Mouse (Mus musculus) CH12.LX (cell line): ENCODE data around the gene Cryaa. TPM values are rescaled to one million over a fixed set of nuclear protein-coding genes. Genes with fewer than 3 reads are reported as not detected.

Experiments
- DNase-seq: peaks from one replicate; pipeline ENCODE4 v3.0.0-alpha.2; 2013; ENCODE audit errors: extremely low read depth
- H3K27ac ChIP-seq: 2 replicates; pipeline ENCODE4 v1.5.1; 2012; ENCODE audit warnings: low read depth, mild to moderate bottlenecking, control low read depth, moderate library complexity; ENCODE audit not compliant: insufficient read depth
- H3K27me3 ChIP-seq: replicated peaks from 2 replicates; pipeline ENCODE3; 2012; ENCODE audit warnings: inconsistent platforms
- H3K36me3 ChIP-seq, 2 experiments: replicated peaks in 1 of 2; 2 replicates each; pipeline versions ENCODE3 to v1.6.1; 2012; ENCODE audit warnings: inconsistent platforms in 1 of 2, low read length in 1 of 2, mild to moderate bottlenecking in 1 of 2, mixed read lengths in 1 of 2, moderate library complexity in 1 of 2; ENCODE audit not compliant: control insufficient read depth in 1 of 2, insufficient read depth in 1 of 2
- H3K4me1 ChIP-seq, 2 experiments: 2 replicates each; pipeline ENCODE4 v1.6.1; 2012; ENCODE audit warnings: inconsistent platforms in 1 of 2, moderate library complexity in 1 of 2; ENCODE audit not compliant: insufficient read depth in 2 of 2, control insufficient read depth in 1 of 2
- H3K4me2 ChIP-seq: 2 replicates; pipeline ENCODE4 v1.6.1; 2012; ENCODE audit warnings: low read depth, mild to moderate bottlenecking, control low read depth; ENCODE audit not compliant: poor library complexity, insufficient read depth, severe bottlenecking
- H3K4me3 ChIP-seq, 3 experiments: fragments of 150-350 bp in 1 of 3; sonication (generic) in 1 of 3; replicated peaks in 1 of 3; 2 replicates each; pipeline versions ENCODE3 to v1.5.1; 2011 to 2012; ENCODE audit warnings: low read depth in 2 of 3, low read length in 2 of 3, mild to moderate bottlenecking in 2 of 3, moderate library complexity in 2 of 3, control low read depth in 1 of 3, improper control_type of control experiment in 1 of 3, inconsistent platforms in 1 of 3, mixed read lengths in 1 of 3; ENCODE audit not compliant: poor library complexity in 1 of 3
- H3K79me2 ChIP-seq: replicated peaks from 2 replicates; pipeline ENCODE4 v1.6.1; 2012; ENCODE audit warnings: mild to moderate bottlenecking, moderate library complexity; ENCODE audit not compliant: control insufficient read depth, poor library complexity, insufficient read depth, severe bottlenecking; ENCODE audit errors: extremely low read depth
- H3K9ac ChIP-seq: 2 replicates; pipeline ENCODE4 v1.6.1; 2012; ENCODE audit warnings: low read depth, mild to moderate bottlenecking, control low read depth, moderate library complexity; ENCODE audit not compliant: insufficient read depth
- H3K9me3 ChIP-seq: replicated peaks from 2 replicates; pipeline ENCODE3; 2012; ENCODE audit warnings: low read length, inconsistent platforms, mixed read lengths
- BHLHE40 ChIP-seq: IDR thresholded peaks from 2 replicates; pipeline ENCODE4 v1.6.1; 2011; ENCODE audit warnings: mild to moderate bottlenecking, low read depth, low read length, improper control_type of control experiment
- CTCF ChIP-seq, 2 experiments: IDR thresholded peaks in 1 of 2; conservative IDR thresholded peaks in 1 of 2; 2 replicates each; pipeline ENCODE4 v1.5.1; 2011 to 2012; ENCODE audit warnings: low read depth in 2 of 2, low read length in 2 of 2, improper control_type of control experiment in 1 of 2, inconsistent platforms in 1 of 2, mild to moderate bottlenecking in 1 of 2, moderate library complexity in 1 of 2
- ELF1 ChIP-seq: IDR thresholded peaks from 2 replicates; pipeline ENCODE4 v1.6.1; 2014; ENCODE audit warnings: low read depth, mild to moderate bottlenecking, inconsistent platforms, low read length, improper control_type of control experiment
- EP300 ChIP-seq: IDR thresholded peaks from 2 replicates; pipeline ENCODE4 v1.6.1; 2011; ENCODE audit warnings: low read length, improper control_type of control experiment
- GABPA ChIP-seq: IDR thresholded peaks from 2 replicates; pipeline ENCODE4 v1.6.1; 2012; ENCODE audit warnings: low read depth, low read length, improper control_type of control experiment, inconsistent platforms; ENCODE audit not compliant: insufficient replicate concordance
- HCFC1 ChIP-seq: IDR thresholded peaks from 2 replicates; pipeline ENCODE4 v1.6.1; 2012; ENCODE audit warnings: low read depth, mild to moderate bottlenecking, inconsistent platforms, low read length, improper control_type of control experiment
- IRF4 ChIP-seq: IDR thresholded peaks from 2 replicates; pipeline ENCODE4 v1.6.1; 2014; ENCODE audit warnings: low read depth, mild to moderate bottlenecking, inconsistent platforms, low read length, improper control_type of control experiment
- JUN ChIP-seq: IDR thresholded peaks from 2 replicates; pipeline ENCODE4 v1.6.1; 2011; ENCODE audit warnings: low read depth, mild to moderate bottlenecking, low read length, improper control_type of control experiment, moderate library complexity; ENCODE audit not compliant: insufficient read depth
- MAX ChIP-seq: IDR thresholded peaks from 2 replicates; pipeline ENCODE4 v1.6.1; 2011; ENCODE audit warnings: low read length, improper control_type of control experiment
- MAZ ChIP-seq: IDR thresholded peaks from 2 replicates; pipeline ENCODE4 v1.6.1; 2012; ENCODE audit warnings: low read depth, mild to moderate bottlenecking, inconsistent platforms, low read length, improper control_type of control experiment, moderate library complexity
- MEF2A ChIP-seq: IDR thresholded peaks from 2 replicates; pipeline ENCODE4 v1.6.1; 2014; ENCODE audit warnings: low read depth, mild to moderate bottlenecking, inconsistent platforms, low read length, improper control_type of control experiment, borderline replicate concordance
- MYC ChIP-seq: IDR thresholded peaks from 2 replicates; pipeline ENCODE4 v1.6.1; 2011; ENCODE audit warnings: low read depth, mild to moderate bottlenecking, improper control_type of control experiment, low read length
- NELFE ChIP-seq: IDR thresholded peaks from 2 replicates; pipeline ENCODE4 v1.6.1; 2011; ENCODE audit warnings: low read depth, low read length, improper control_type of control experiment
- NRF1 ChIP-seq: IDR thresholded peaks from 2 replicates; pipeline ENCODE4 v1.6.1; 2014; ENCODE audit warnings: low read depth, mild to moderate bottlenecking, inconsistent platforms, low read length, improper control_type of control experiment, moderate library complexity
- POLR2AphosphoS2 ChIP-seq: IDR thresholded peaks from 2 replicates; pipeline ENCODE4 v1.6.1; 2011; ENCODE audit warnings: low read depth, low read length, improper control_type of control experiment
- RAD21 ChIP-seq: IDR thresholded peaks from 2 replicates; pipeline ENCODE4 v1.6.1; 2011; ENCODE audit warnings: low read depth, mild to moderate bottlenecking, low read length, improper control_type of control experiment, moderate library complexity
- SIN3A ChIP-seq: IDR thresholded peaks from 2 replicates; pipeline ENCODE4 v1.6.1; 2012; ENCODE audit warnings: low read length, improper control_type of control experiment, inconsistent platforms
- SMC3 ChIP-seq: IDR thresholded peaks from 2 replicates; pipeline ENCODE4 v1.6.1; 2011; ENCODE audit warnings: low read depth, low read length, improper control_type of control experiment
- TBP ChIP-seq: conservative IDR thresholded peaks from 2 replicates; pipeline ENCODE4 v1.6.1; 2011; ENCODE audit warnings: low read depth, low read length, improper control_type of control experiment
- TCF12 ChIP-seq: IDR thresholded peaks from 2 replicates; pipeline ENCODE4 v1.6.1; 2014; ENCODE audit warnings: low read depth, mild to moderate bottlenecking, inconsistent platforms, low read length, improper control_type of control experiment
- USF1 ChIP-seq: IDR thresholded peaks from 2 replicates; pipeline ENCODE4 v1.6.1; 2014; ENCODE audit warnings: low read depth, mild to moderate bottlenecking, inconsistent platforms, low read length, improper control_type of control experiment
- USF2 ChIP-seq: conservative IDR thresholded peaks from 2 replicates; pipeline ENCODE4 v1.6.1; 2011; ENCODE audit warnings: low read depth, low read length, improper control_type of control experiment
- ZC3H11A ChIP-seq: IDR thresholded peaks from 2 replicates; pipeline ENCODE4 v1.6.1; 2012; ENCODE audit warnings: low read depth, mild to moderate bottlenecking, inconsistent platforms, low read length, improper control_type of control experiment
- ZMIZ1 ChIP-seq: IDR thresholded peaks from 2 replicates; pipeline ENCODE4 v1.6.1; 2012; ENCODE audit warnings: low read depth, mild to moderate bottlenecking, inconsistent platforms, low read length, improper control_type of control experiment
- ZNF384 ChIP-seq: IDR thresholded peaks from 2 replicates; pipeline ENCODE4 v1.6.1; 2012; ENCODE audit warnings: low read depth, low read length, improper control_type of control experiment, inconsistent platforms
- dilution Hi-C: fragments of 300-500 bp; cut with MboI; formaldehyde crosslinking; loops from 2 replicates; pipeline ENCODE4 v1.14.3; 2020; ENCODE audit warnings: low sequenced_read_pairs; ENCODE audit not compliant: extremely low pct_unique_long_range_greater_than_20kb, extremely low pct_ligation_motif_present
- in situ Hi-C: fragments of 300-500 bp; cut with MboI; formaldehyde crosslinking; loops from 3 replicates; pipeline ENCODE4 v1.14.3; 2019; ENCODE audit warnings: low sequenced_read_pairs, low pct_ligation_motif_present, low pct_unique_long_range_greater_than_20kb, mixed read lengths
- polyA plus RNA-seq: library from polyadenylated mRNA; unstranded; fragments of >175 nt; gene quantifications from 2 replicates; pipeline ENCODE4 v1.2.1, GENCODE M21; 2012; ENCODE audit warnings: low read depth; ENCODE audit not compliant: insufficient read length
- total RNA-seq, 2 experiments: library from RNA; depleted of rRNA; stranded (reverse); fragments of 300-350 nt in 1 of 2; fragments of >200 nt in 1 of 2; gene quantifications; 2 replicates each; pipeline ENCODE4 v1.2.3; 2012 to 2014

The Cryaa gene
- total and polyA plus RNA-seq, 3 experiments, result 0.51 TPM; not detected in 2

- H3K9ac ChIP-seq, result no peak overlapping the region
- TF ChIP-seq ELF1 (no peak), SMC3 (peak; percentile 90), NRF1 (0 out of 2 replicates have a peak, but pooled peaks have one; percentile 31), USF1 (no peak), BHLHE40 (no peak), ZC3H11A (peak; percentile 66), TCF12 (0 out of 2 replicates have a peak, but pooled peaks have one; percentile 49), EP300 (no peak), IRF4 (no peak), RAD21 (peak; percentile 97), MAZ (peak; percentile 42; the same call in 1 of the 2 replicates), MAX (0 out of 2 replicates have a peak, but pooled peaks have one; percentile 42), CTCF (conservative IDR thresholded peaks at IDR 0.05 in 1 of 2, IDR thresholded peaks at IDR 0.05 in 1 of 2; ENCODE audit: low read depth in 2 of 2, low read length in 2 of 2) (peak; percentile 58 to 94), MYC (0 out of 2 replicates have a peak, but pooled peaks have one; percentile 49)
- dilution Hi-C loops, result no loop called here
These were observed 12.8 kb upstream of the Cryaa start for GRCm38 (mm10) chr17:31664760-31665159.

GRCm38 (mm10) chr17:31668306-31668705, 9.3 kb upstream of the Cryaa start:
- Histone ChIP-seq H3K27me3 (peaks cover 5% of the 10 kb centered on the region), H3K4me1 (peaks cover 6 to 12% of the 10 kb centered on the region in 2 experiments), H3K79me2 (no peaks in the 10 kb centered on the region), H3K27ac (no peak overlapping the region), H3K9me3 (no peaks in the 10 kb centered on the region), H3K4me2 (no peak overlapping the region), H3K36me3 (no peaks in the 10 kb centered on the region), H3K4me3 (no peak overlapping the region), H3K9ac (no peak overlapping the region)
- in situ Hi-C loops (loop anchor here (10.0 kb wide), 1 partner anchor 154 kb away; the partner anchor contains the start of gene Wdr4), dilution Hi-C loops (no loop called here)
- DNase-seq, result no peak
- TF ChIP-seq SIN3A (no peak), ZNF384 (no peak), ELF1 (no peak), MAX (no peak), NELFE (no peak), GABPA (no peak), JUN (no peak), TBP (no peak), MAZ (no peak), MEF2A (no peak), MYC (no peak), HCFC1 (no peak), CTCF (conservative IDR thresholded peaks at IDR 0.05 in 1 of 2, IDR thresholded peaks at IDR 0.05 in 1 of 2; ENCODE audit: low read depth in 2 of 2, low read length in 2 of 2) (no peak), SMC3 (no peak), BHLHE40 (no peak), RAD21 (no peak), POLR2AphosphoS2 (no peak), USF2 (no peak), ZMIZ1 (no peak), NRF1 (no peak)

More at GRCm38 (mm10) chr17:31664760-31665159, 12.8 kb upstream of the Cryaa start:
- peaks cover 4 to 12% of the 10 kb centered on the region in 2 experiments for H3K4me1 ChIP-seq
- H3K27me3 ChIP-seq, result peaks cover 5% of the 10 kb centered on the region
- no peaks in the 10 kb centered on the region for H3K36me3 ChIP-seq
- no peak overlapping the region for H3K4me3 ChIP-seq
- H3K9me3 ChIP-seq, result peaks cover 2% of the 10 kb centered on the region
- H3K27ac ChIP-seq, result no peak overlapping the region
- in situ Hi-C loops, result loop anchor here (10.0 kb wide), 1 partner anchor 150 kb away; the partner anchor contains the start of gene Wdr4
- no peaks in the 10 kb centered on the region for H3K79me2 ChIP-seq
- DNase-seq, result peak; percentile 82
- no peak overlapping the region; the same call in 1 of the 2 replicates for H3K4me2 ChIP-seq
